Mouse (Mus musculus) adrenal gland, adult (tissue): ENCODE data around the gene Snx14.
"Not testable (repeated sequence)": the region's sequence is repeated elsewhere in the genome, so short reads cannot be mapped to it uniquely, and the experiment has no call there.

Experiments used
- DNase-seq, 2 experiments: peaks; one replicate each; pipeline ENCODE4 v3.0.0; 2022 to 2023; ENCODE audit warnings: low spot score in 1 of 2; ENCODE audit not compliant: inconsistent age in 2 of 2

Snx14 gene

DNA sequence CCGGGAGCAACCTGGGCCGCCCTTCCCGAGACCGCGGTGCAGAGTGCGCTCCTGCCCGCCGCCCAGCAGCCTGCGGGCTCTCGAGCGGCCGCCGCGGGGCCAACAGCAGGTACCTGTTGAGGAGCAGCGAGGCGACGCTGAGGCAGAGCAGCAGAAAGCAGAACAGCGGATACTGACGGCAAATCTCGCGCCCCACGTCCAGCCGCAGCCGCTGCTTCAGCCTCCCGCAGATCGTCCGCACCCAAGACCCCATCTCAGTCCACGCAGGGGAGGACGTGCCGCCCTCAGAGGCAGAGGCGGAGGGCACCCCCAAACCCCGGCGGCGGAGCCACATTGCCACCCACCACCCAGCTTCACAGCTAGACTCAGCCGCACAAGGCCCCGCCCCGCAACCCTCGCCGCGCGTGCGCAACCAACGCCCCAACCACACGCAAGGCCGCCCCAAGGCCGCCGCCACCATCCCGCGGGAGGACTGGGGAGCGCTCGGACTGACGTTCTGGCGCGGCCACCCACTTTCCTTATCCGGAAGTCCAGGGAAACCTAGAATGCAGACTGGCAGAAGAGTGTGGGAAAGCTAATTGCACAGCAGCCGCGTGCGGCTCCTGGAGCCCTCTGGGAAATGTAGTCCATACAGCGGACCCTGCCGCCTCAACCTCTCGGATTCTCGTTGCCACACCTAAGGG, at the start of gene Snx14:
Gene Snx14 (minus strand): TSS at position 404 of the 683 bp plus-strand sequence.
- DNase-seq: peak; percentile 99

DNA sequence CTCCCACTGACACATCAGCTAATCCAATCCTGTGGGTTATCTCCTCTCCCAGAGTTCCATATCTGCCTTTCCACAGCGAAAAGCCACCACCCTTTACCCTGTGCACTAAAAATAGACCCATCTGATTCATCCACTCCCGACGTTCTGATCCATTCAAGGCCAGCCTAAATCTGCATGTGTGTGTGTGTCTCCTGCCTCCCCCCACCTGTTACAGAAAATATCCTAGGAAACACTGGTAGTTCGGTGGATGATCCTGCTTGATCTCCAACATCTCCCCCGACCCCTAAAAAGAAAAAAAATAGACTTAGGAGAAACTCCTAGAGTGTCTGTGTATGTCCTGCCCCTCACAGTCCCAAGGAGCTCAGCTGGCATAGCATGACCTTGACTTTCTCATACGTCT, 45.8 kb upstream of the Snx14 start:
- peak; percentile 74 to 90 for DNase-seq

- peak; percentile 92 to 98 for DNase-seq
These were observed 44.2 kb upstream of the Snx14 start for GRCm38 (mm10) chr9:88482829-88483396.

GRCm38 (mm10) chr9:88482230-88482828, 43.6 kb upstream of the Snx14 start, which contains the start of gene Syncrip:
Gene Syncrip, minus strand, starts transcription at chr9:88482574.
- DNase-seq: peak; percentile 96 to 98

GRCm38 (mm10) chr9:88481791-88482160, 43.0 kb upstream of the Snx14 start:
- DNase-seq: peak; percentile 67 to 92

GRCm38 (mm10) chr9:88481061-88481790, 42.5 kb upstream of the Snx14 start:
- DNase-seq: peak; percentile 72 to 85

DNA sequence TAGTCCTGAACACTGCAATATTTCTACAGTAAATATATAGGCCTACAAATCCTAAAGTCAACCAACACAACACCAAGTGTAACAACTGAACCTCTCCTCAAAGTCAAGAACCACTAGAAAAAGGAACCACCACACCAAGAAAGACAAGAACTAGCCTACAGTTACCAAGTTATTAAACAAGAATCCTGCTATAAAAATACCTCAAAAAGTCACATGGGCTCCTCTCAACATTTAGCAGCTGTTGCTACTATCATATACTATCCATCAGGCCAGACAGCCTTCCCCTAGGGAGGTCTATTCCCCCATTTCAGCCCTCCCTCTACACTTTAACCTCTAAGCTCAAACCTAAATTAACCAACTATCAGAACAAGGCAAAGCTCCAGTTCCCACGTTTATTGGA, 41.4 kb upstream of the Snx14 start:
- DNase-seq: peak in 1 of 2 experiments; percentile 35

DNA sequence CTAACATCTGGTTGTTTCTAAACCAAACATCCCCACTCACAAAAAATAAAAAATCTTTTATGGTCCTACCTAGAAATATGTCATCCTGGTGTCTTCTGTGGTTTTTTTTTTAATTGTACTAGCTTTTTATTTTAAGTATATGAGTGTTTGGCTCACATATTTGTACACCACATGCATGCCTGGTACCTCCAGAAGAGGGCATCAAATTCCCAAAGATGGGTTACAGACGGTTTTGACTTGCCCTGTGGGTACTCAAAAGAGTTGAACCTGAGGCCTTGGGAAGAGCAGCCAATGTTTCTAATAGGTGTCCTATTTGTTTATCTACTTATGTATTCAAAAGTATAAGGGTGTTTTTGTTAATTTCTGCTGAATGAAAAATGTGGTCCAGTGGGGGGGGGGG, 37.4 kb upstream of the Snx14 start:
- peak; percentile 17 to 63 for DNase-seq

GRCm38 (mm10) chr9:88461017-88461416, 22.3 kb upstream of the Snx14 start:
- not testable (repeated sequence) for DNase-seq

GRCm38 (mm10) chr9:88439991-88440390, 1.2 kb upstream of the Snx14 start:
- no peak for DNase-seq

- DNase-seq: no peak
These were observed 461 bp upstream of the Snx14 start for GRCm38 (mm10) chr9:88439238-88439600.

- no peak for DNase-seq
These were observed 562 bp downstream of the Snx14 start for GRCm38 (mm10) chr9:88438237-88438554.

DNA sequence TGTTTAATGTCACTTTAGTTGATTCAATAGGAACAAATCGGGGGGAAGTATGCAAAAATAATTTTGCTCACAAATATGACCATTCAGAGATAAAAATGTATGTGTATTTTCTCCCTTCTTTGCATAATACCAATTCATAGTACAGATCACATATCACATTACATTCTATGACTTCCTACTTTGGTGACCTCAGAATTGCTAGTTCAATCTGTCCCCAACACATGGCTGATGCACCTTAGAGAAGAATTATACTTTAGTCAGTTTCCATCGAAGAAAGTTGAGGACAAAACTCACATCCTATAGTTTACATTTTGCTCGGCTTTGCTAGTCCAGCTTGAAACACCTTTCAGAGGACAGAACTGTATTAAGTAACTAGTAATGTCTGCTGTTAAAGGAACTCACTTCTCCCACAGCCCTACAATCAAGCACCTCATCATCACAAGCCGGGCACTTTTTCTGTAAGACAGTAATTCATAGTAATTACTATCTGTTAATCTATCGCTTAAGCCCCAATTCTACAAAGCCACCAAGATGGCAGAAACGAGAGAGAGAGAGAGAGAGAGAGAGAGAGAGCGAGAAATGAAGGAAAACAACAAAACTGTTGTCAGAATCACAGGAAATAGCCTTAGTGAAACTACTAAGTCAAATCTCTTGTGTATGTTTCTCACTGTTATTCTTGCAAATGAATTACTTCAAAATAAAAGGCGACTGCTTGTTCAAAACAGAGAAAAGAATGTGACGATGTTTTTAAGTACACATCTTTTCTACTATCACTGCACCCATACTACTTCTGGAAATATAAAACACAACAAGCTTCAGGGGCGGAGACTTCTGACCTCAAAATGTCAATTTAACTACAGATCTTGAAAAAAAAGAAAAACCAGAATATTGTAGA, 1.2 kb downstream of the Snx14 start:
- no peak for DNase-seq

GRCm38 (mm10) chr9:88424356-88424755, 14.4 kb downstream of the Snx14 start:
- DNase-seq: no peak

DNA sequence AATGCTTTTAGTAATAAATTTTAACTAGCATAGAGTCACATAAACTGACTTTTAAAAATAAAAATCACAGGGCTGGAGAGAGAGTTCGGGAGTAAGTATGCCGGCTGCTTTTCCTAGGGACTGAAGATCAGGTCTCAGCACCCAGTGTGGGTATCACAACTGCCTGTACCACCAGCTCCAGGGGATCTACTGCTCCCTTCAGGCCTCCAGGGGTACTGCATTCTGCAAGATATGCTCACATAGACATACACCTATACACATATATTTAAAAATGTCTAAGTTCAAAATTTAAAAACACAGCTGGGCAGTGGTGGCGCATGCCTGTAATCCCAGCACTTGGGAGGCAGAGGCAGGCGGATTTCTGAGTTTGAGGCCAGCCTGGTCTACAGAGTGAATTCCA, 16.3 kb downstream of the Snx14 start:
- DNase-seq: no peak

- DNase-seq: no peak
These were observed 22.0 kb downstream of the Snx14 start for GRCm38 (mm10) chr9:88416752-88417151.

GRCm38 (mm10) chr9:88409978-88410377, 28.8 kb downstream of the Snx14 start:
- no peak for DNase-seq

- no peak for DNase-seq
These were observed 34.2 kb downstream of the Snx14 start for GRCm38 (mm10) chr9:88404515-88404914.

GRCm38 (mm10) chr9:88404088-88404487, 34.7 kb downstream of the Snx14 start:
- peak in 1 of 2 experiments; percentile 7 for DNase-seq

DNA sequence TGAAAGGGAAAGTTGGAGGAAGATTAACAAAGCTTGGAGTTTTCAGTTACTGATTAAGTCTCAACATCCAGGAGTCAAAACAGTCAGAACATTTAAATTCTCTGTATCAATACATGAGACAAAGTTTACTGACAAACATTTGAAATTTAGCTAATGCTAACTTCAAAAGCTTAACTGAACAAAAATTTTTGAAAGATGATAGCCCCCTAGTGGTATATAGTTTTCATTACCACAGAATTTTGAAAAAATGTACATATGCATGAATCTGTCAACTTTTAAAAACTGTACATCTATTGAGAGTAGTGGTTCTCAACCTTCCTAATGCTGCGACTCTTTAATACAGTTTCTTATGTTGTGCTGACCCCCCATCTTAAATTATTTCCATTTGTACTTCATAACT, 40.3 kb downstream of the Snx14 start:
- no peak for DNase-seq

DNA sequence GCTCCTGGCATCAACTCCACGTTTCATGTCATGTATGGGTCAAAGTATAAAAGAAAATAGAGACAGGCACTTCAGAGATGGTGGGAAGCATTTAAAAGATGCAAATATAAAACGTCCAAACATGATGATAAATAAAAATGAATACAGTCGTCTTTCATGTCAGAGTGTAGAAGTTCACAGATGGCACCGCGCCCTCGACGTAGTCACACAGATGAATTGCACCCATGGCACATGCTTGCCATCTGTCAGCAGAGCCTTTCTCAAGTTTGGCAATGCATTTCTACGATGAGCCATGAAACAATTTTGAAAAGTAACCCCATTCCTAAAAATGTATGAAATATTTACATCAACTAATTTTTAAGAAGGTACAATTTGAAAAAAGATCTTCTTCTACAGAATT, 43.9 kb downstream of the Snx14 start:
- no peak for DNase-seq
